Mouse (Mus musculus): ENCODE measurements around the gene Ugt1a6a. TPM values are rescaled to one million over a fixed set of nuclear protein-coding genes. Genes with fewer than 3 reads are reported as not detected.
"Not testable (repeated sequence)": the region's sequence is repeated elsewhere in the genome, so short reads cannot be mapped to it uniquely, and the experiment has no call there.

The Ugt1a6a gene
- polyA plus RNA-seq, 1 experiment: 2.1 TPM

DNA sequence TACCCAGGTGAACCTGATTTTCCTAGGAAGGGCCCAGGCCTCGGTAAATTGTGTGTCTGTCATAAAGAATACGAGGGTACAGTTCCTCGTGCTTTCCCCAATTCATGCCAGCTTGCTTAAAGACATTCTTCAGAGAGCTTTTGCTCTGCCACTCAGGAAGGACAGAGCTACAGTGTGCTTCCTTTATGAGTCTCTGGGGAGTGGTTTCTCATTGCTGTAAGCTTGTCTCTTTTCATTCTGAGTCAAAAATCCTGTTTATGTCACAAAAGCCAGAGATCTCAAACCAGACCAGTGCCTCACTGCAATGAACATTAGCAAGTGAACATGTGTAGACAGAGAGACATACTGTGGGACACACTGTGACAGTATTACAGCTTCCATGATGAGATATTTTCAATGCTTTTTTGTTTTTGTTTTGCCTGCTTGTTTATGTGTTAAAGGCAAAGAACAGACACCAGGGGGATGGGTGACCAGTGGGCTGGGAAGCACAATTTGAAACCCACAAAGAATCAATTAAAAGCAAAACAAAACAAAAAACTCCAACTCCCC lies 627 bp upstream of the Ugt1a6a start:
- Histone ChIP-seq H3K27me3 (ENCODE audit: control insufficient read depth, insufficient read depth, low read length) (no peaks in the 10 kb centered on the region), H3K4me1 (ENCODE audit: control insufficient read depth, insufficient read depth, insufficient read length, low read length) (peaks cover 16% of the 10 kb centered on the region; the same call in 1 of the 2 replicates), H3K4me3 (ENCODE audit: low read depth, low read length) (no peak overlapping the region), H3K36me3 (ENCODE audit: control insufficient read depth, insufficient read depth, low read length) (no peaks in the 10 kb centered on the region; the same call in 1 of the 2 replicates), H3K27ac (ENCODE audit: insufficient read depth, low read depth, low read length) (peak overlapping the region; percentile 64)
- TF ChIP-seq POLR2A (IDR thresholded peaks at IDR 0.05; ENCODE audit: low read depth, low read length) (no peak), CTCF (IDR thresholded peaks at IDR 0.05; ENCODE audit: extremely low read depth, insufficient read length, insufficient replicate concordance, low read depth, low read length) (no peak)
- WGBS: 11% methylated on average over 3 of the region's 3 CpGs

DNA sequence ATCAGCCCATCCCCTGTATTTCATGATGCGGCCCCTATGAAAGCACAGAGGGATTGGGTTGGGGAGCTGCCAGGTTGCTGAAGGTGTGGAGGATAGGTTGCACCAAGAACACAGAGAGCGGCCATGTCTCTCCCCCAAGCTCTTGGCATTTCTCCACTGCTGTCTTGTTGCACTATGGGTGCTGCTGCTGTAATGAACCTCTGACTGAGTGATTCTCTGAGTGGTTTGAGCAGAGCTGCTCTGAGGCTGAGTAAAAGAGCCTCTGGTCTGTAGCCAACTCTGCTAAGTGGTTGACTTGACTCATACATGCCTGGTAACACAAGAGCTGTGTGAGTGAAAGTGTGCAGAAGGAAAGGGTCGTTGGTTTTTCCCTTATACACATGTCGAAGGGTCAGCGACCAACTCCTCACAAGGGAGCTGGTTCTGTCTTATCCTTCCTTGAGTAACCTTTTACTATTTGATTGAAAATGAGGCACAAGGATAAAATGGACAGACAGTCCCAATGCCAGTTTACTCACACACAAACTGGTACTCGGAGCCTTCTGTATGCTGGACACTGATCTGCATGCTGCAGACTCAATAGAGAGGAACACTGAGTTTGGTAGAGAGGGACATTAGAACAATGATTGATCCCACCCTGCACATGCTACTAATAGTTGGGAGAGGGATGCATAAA lies 758 bp downstream of the Ugt1a6a start:
- not testable (repeated sequence) for H3K27me3 ChIP-seq (ENCODE audit: control insufficient read depth, insufficient read depth, low read length); H3K36me3 ChIP-seq (ENCODE audit: control insufficient read depth, insufficient read depth, low read length); H3K27ac ChIP-seq (ENCODE audit: insufficient read depth, low read depth, low read length); H3K4me3 ChIP-seq (ENCODE audit: low read depth, low read length)
- H3K4me1 ChIP-seq (ENCODE audit: control insufficient read depth, insufficient read depth, insufficient read length, low read length): peaks cover 16% of the 10 kb centered on the region; the same call in 1 of the 2 replicates
- 68% methylated on average over 6 of the region's 6 CpGs for WGBS

DNA sequence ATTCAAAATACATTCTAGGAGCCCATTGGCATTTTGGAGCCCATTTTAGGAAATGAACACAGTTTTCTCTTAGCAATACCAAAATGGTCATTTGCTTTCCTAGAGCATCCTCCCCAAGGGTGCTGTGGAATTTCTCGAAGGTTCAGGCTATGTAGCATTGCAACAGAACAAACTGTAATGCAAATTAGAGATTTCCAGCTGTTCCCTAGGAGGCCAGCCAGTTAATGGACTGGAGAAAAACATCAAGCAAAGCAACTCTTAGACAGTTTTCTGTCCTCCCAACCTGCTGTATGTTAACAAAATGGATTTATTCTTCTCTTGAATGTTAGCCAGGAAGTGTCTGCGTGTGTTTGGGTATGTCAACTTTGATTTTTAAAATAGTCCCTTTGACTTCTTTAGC lies 2.0 kb downstream of the Ugt1a6a start:
- WGBS: 82% methylated on average over 2 of the region's 2 CpGs
- TF ChIP-seq CTCF (IDR thresholded peaks at IDR 0.05; ENCODE audit: extremely low read depth, insufficient read length, insufficient replicate concordance, low read depth, low read length): no peak
- TF ChIP-seq POLR2A (IDR thresholded peaks at IDR 0.05; ENCODE audit: low read depth, low read length): no peak

DNA sequence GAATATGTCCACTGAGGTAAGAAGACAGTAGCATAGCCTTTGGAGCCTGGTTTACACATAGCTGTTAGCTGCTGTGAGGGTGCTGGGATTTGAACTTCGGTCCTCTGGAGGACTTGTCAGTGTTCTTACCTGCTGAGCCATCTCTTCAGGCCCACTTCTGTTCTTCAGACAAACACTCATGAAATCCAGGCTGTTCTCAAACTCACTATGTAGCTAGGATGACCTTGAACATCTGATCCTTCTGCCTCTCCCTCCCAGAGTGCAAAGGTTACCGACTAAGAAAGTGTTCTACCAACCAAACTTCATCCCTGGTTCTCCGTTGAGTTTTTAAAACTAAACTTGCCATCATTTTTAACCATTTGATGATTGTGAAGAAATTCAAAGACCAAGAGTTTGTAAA lies 2.7 kb downstream of the Ugt1a6a start:
- H3K27ac ChIP-seq (ENCODE audit: insufficient read depth, low read depth, low read length): no peak overlapping the region
- no peak overlapping the region for H3K4me3 ChIP-seq (ENCODE audit: low read depth, low read length)
- TF ChIP-seq CTCF (IDR thresholded peaks at IDR 0.05; ENCODE audit: extremely low read depth, insufficient read length, insufficient replicate concordance, low read depth, low read length): no peak
- peaks cover 16% of the 10 kb centered on the region; the same call in 1 of the 2 replicates for H3K4me1 ChIP-seq (ENCODE audit: control insufficient read depth, insufficient read depth, insufficient read length, low read length)
- 52% methylated on average over 3 of the region's 3 CpGs for WGBS
- no peaks in the 10 kb centered on the region; the same call in 1 of the 2 replicates for H3K36me3 ChIP-seq (ENCODE audit: control insufficient read depth, insufficient read depth, low read length)
- no peaks in the 10 kb centered on the region for H3K27me3 ChIP-seq (ENCODE audit: control insufficient read depth, insufficient read depth, low read length)

More for the DNA sequence above, 2.0 kb downstream of the Ugt1a6a start:
- Histone ChIP-seq H3K36me3 (ENCODE audit: control insufficient read depth, insufficient read depth, low read length) (no peaks in the 10 kb centered on the region; the same call in 1 of the 2 replicates), H3K4me1 (ENCODE audit: control insufficient read depth, insufficient read depth, insufficient read length, low read length) (peaks cover 16% of the 10 kb centered on the region; the same call in 1 of the 2 replicates), H3K27me3 (ENCODE audit: control insufficient read depth, insufficient read depth, low read length) (no peaks in the 10 kb centered on the region), H3K27ac (ENCODE audit: insufficient read depth, low read depth, low read length) (no peak overlapping the region), H3K4me3 (ENCODE audit: low read depth, low read length) (no peak overlapping the region)

DNA sequence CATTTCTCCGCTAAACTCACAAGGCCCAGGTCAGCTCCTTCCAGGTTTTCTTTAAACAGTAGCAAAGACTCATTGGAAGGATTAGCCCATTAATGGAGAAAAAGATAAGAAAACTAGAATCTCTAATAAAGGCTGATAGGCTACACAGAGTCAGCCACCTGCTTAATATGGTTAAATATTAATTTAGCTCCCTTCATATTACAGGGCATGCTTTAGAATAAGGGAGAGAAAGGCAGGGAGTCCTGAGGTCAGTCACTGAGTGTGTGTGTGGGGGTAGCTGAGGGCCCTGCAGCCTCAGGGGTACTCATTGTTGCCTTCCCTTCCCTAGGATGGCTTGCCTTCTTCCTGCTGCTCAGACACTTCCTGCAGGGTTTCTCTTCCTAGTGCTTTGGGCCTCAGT lies 3.5 kb downstream of the Ugt1a6a start:
- WGBS: 40% methylated on average over 1 of the region's 1 CpGs
- Histone ChIP-seq H3K27ac (ENCODE audit: insufficient read depth, low read depth, low read length) (no peak overlapping the region), H3K4me1 (ENCODE audit: control insufficient read depth, insufficient read depth, insufficient read length, low read length) (peaks cover 16% of the 10 kb centered on the region; the same call in 1 of the 2 replicates), H3K4me3 (ENCODE audit: low read depth, low read length) (no peak overlapping the region), H3K27me3 (ENCODE audit: control insufficient read depth, insufficient read depth, low read length) (no peaks in the 10 kb centered on the region), H3K36me3 (ENCODE audit: control insufficient read depth, insufficient read depth, low read length) (no peaks in the 10 kb centered on the region; the same call in 1 of the 2 replicates)
- TF ChIP-seq POLR2A (IDR thresholded peaks at IDR 0.05; ENCODE audit: low read depth, low read length) (no peak), CTCF (IDR thresholded peaks at IDR 0.05; ENCODE audit: extremely low read depth, insufficient read length, insufficient replicate concordance, low read depth, low read length) (no peak)

DNA sequence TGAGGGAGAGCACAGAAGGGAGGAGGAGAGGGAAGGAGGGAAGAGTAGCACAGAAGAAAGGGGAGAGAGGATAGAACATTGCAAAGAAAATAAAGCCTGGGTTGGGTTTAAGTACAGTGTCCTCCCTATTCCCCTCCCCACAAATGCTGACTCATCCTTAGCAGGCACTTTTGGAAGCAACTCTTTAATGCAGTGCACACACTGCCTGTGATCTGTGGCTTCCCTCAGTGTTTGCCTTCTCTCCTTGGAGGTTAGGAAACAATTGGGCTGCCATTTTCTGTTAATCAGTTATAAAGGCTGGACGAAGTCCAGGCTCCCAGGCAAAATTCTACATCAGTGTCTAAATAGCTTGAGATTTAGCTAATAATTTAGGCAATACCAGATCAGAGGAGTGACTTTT lies 5.9 kb downstream of the Ugt1a6a start:
- 0 out of 2 replicates have a peak overlapping the region, but pooled peaks have one; percentile 15 for H3K27ac ChIP-seq (ENCODE audit: insufficient read depth, low read depth, low read length)
- not testable (repeated sequence) for H3K4me3 ChIP-seq (ENCODE audit: low read depth, low read length); H3K36me3 ChIP-seq (ENCODE audit: control insufficient read depth, insufficient read depth, low read length); H3K4me1 ChIP-seq (ENCODE audit: control insufficient read depth, insufficient read depth, insufficient read length, low read length); H3K27me3 ChIP-seq (ENCODE audit: control insufficient read depth, insufficient read depth, low read length)
- 26% methylated on average over 1 of the region's 1 CpGs for WGBS

DNA sequence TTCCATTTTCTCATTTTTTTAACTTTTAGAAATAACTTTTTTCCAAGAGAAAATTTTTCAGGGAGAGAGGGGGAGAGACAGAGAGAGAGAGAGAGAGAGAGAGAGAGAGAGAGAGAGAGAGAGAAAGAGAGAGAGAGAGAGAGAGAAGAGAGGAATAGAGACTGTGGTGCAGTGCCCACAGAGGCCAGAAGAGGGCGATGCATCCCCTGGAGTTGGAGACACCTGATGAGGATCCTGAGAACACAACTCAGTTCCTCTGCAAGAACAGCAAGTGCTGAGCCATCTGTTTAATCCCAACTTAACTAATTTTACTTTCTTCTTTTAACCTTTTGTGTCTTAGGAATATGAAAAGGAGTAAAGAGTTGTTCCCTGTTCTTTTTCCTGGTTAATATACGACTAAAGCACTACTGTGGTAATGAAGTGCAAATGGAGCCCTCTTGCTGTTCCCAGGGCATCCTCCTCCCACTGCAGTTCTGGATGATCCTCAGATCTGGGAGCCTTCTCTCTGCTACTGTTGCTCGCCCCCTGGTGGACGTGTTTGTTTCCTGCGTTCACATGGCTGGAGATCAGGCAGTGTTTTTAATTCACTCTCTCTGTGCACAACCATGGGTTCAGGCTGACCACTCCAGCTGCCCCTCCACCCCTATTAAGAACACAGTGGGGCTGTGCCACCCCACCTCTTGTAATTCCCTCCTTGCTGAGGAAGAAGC lies 9.5 kb downstream of the Ugt1a6a start:
- not testable (repeated sequence) for H3K27me3 ChIP-seq (ENCODE audit: control insufficient read depth, insufficient read depth, low read length); H3K36me3 ChIP-seq (ENCODE audit: control insufficient read depth, insufficient read depth, low read length); H3K27ac ChIP-seq (ENCODE audit: insufficient read depth, low read depth, low read length); H3K4me3 ChIP-seq (ENCODE audit: low read depth, low read length); H3K4me1 ChIP-seq (ENCODE audit: control insufficient read depth, insufficient read depth, insufficient read length, low read length)
- WGBS: 6% methylated on average over 5 of the region's 5 CpGs
- peak; percentile 38; the same call in 1 of the 2 replicates for TF ChIP-seq CTCF (IDR thresholded peaks at IDR 0.05; ENCODE audit: extremely low read depth, insufficient read length, insufficient replicate concordance, low read depth, low read length)

Data from small intestine, adult 2 months (tissue).